Mouse (Mus musculus): ENCODE results near the gene Skap1.

The Skap1 gene

GRCm38 (mm10) chr11:96784847-96785246 lies 320.5 kb downstream of the Skap1 start:
- peak; percentile 55 for DNase-seq (ENCODE audit: low spot score)

GRCm38 (mm10) chr11:96786731-96787450 lies 322.5 kb downstream of the Skap1 start:
- DNase-seq (ENCODE audit: low spot score) = no peak

GRCm38 (mm10) chr11:96788871-96789795 lies 324.7 kb downstream of the Skap1 start, which contains the start of gene Cbx1:
TSS of gene Cbx1 (plus strand) at chr11:96789127.
- DNase-seq (ENCODE audit: low spot score) = peak; percentile 88

GRCm38 (mm10) chr11:96789990-96790389 lies 325.6 kb downstream of the Skap1 start:
- no peak for DNase-seq (ENCODE audit: low spot score)

GRCm38 (mm10) chr11:96790681-96791080 lies 326.3 kb downstream of the Skap1 start:
- peak; percentile 57 for DNase-seq (ENCODE audit: low spot score)

GRCm38 (mm10) chr11:96795491-96795890 lies 331.1 kb downstream of the Skap1 start:
- DNase-seq (ENCODE audit: low spot score) = no peak

- DNase-seq (ENCODE audit: low spot score) = no peak
Observed at GRCm38 (mm10) chr11:96796081-96796480, 331.7 kb downstream of the Skap1 start.

- DNase-seq (ENCODE audit: low spot score) = no peak
Observed at GRCm38 (mm10) chr11:96796586-96796985, 332.2 kb downstream of the Skap1 start.

GRCm38 (mm10) chr11:96799511-96799910 lies 335.1 kb downstream of the Skap1 start:
- no peak for DNase-seq (ENCODE audit: low spot score)

GRCm38 (mm10) chr11:96805606-96806005 lies 341.2 kb downstream of the Skap1 start:
- DNase-seq (ENCODE audit: low spot score) = no peak

GRCm38 (mm10) chr11:96808066-96808465 lies 343.7 kb downstream of the Skap1 start:
- DNase-seq (ENCODE audit: low spot score) = peak; percentile 46
